Mouse (Mus musculus): ENCODE measurements around the gene Cfap44. TPM values are rescaled to one million over a fixed set of nuclear protein-coding genes. Genes with fewer than 3 reads are reported as not detected.

Gene Cfap44
- polyA plus RNA-seq, 1 experiment from 2014 or later: 0.79 TPM

GRCm38 (mm10) chr16:44481599-44482593 lies 87.3 kb downstream of the Cfap44 start:
- H3K4me1 ChIP-seq: peaks cover 5% of the 10 kb centered on the region; the same call in 1 of the 2 replicates
- no peak overlapping the region for H3K27ac ChIP-seq
- ATAC-seq (ENCODE audit: insufficient number of reproducible peaks, insufficient read depth, low FRiP score, low TSS enrichment): no peak
- no peak overlapping the region for H3K4me2 ChIP-seq (replicated peaks)
- no peaks in the 10 kb centered on the region for H3K9me3 ChIP-seq
- 58% methylated on average over 28 of the region's 28 CpGs for WGBS
- H3K9ac ChIP-seq: no peak overlapping the region
- H3K36me3 ChIP-seq: peaks cover 30% of the 10 kb centered on the region
- H3K4me3 ChIP-seq: no peak overlapping the region
- H3K27me3 ChIP-seq: no peaks in the 10 kb centered on the region

DNA sequence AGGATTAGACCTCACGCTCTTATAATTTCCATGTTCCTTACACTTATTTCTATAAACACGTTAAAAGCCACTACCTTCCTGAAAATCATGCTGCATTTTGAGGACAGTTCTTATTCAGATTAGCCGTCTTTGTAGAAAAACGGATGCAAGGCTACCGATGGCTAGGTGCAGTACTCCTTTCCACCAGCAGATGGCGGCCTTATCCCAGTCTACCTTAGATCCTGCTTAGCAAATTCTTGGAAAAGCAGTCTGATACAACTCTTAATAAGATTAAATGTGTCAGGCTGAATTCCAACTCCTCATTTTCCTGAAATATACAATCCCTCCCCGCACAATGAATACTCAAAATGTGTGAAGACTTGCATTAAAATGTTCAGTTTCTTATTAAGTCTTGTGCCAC lies 89.5 kb downstream of the Cfap44 start:
- peaks cover 52% of the 10 kb centered on the region for H3K36me3 ChIP-seq

DNA sequence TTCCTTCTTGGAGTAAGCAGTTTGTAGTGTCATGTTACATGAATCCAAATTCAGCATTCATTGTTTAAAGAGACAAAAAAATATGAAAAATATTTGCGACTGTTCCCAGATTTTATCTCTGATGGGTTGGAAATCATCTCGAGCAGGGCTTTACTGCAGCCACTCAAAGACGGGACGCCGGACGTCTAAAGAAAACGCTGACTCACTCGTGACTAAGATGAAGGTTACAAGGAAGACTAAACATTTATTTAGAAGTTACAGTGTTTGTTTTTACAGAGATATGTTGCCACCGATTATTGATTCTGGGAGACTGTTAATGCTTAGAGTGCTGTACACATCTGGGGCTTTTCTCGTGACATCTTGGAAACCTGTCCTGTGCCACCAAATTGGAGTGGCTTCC lies 90.2 kb downstream of the Cfap44 start:
- Histone ChIP-seq H3K9ac (no peak overlapping the region), H3K4me2 (replicated peaks) (no peak overlapping the region), H3K4me1 (peaks cover 5% of the 10 kb centered on the region; the same call in 1 of the 2 replicates), H3K36me3 (peaks cover 60% of the 10 kb centered on the region), H3K27me3 (no peaks in the 10 kb centered on the region), H3K27ac (no peak overlapping the region), H3K9me3 (no peaks in the 10 kb centered on the region), H3K4me3 (no peak overlapping the region)
- WGBS: 83% methylated on average over 10 of the region's 10 CpGs
- ATAC-seq (ENCODE audit: insufficient number of reproducible peaks, insufficient read depth, low FRiP score, low TSS enrichment): no peak

More for the DNA sequence above, 89.5 kb downstream of the Cfap44 start:
- Histone ChIP-seq H3K4me2 (replicated peaks) (no peak overlapping the region), H3K4me3 (no peak overlapping the region), H3K27me3 (no peaks in the 10 kb centered on the region), H3K9me3 (no peaks in the 10 kb centered on the region), H3K9ac (no peak overlapping the region), H3K27ac (no peak overlapping the region), H3K4me1 (peaks cover 5% of the 10 kb centered on the region; the same call in 1 of the 2 replicates)
- no peak for ATAC-seq (ENCODE audit: insufficient number of reproducible peaks, insufficient read depth, low FRiP score, low TSS enrichment)
- 9% methylated on average over 7 of the region's 7 CpGs for WGBS

- 87% methylated on average over 8 of the region's 8 CpGs for WGBS
- H3K36me3 ChIP-seq: peaks cover 68% of the 10 kb centered on the region
- no peak overlapping the region for H3K4me2 ChIP-seq (replicated peaks)
These were observed 91.1 kb downstream of the Cfap44 start for GRCm38 (mm10) chr16:44485691-44486090.

GRCm38 (mm10) chr16:44486612-44487011 lies 92.0 kb downstream of the Cfap44 start:
- ATAC-seq (ENCODE audit: insufficient number of reproducible peaks, insufficient read depth, low FRiP score, low TSS enrichment): no peak
- Histone ChIP-seq H3K27ac (no peak overlapping the region), H3K4me3 (no peak overlapping the region), H3K9ac (no peak overlapping the region), H3K27me3 (no peaks in the 10 kb centered on the region), H3K4me2 (replicated peaks) (no peak overlapping the region), H3K9me3 (no peaks in the 10 kb centered on the region), H3K4me1 (no peaks in the 10 kb centered on the region), H3K36me3 (peaks cover 78% of the 10 kb centered on the region)
- 91% methylated on average over 9 of the region's 9 CpGs for WGBS

More at GRCm38 (mm10) chr16:44485691-44486090, 91.1 kb downstream of the Cfap44 start:
- Histone ChIP-seq H3K9ac (no peak overlapping the region), H3K27ac (no peak overlapping the region), H3K9me3 (no peaks in the 10 kb centered on the region), H3K27me3 (no peaks in the 10 kb centered on the region), H3K4me3 (no peak overlapping the region), H3K4me1 (peaks cover 4% of the 10 kb centered on the region; the same call in 1 of the 2 replicates)
- ATAC-seq (ENCODE audit: insufficient number of reproducible peaks, insufficient read depth, low FRiP score, low TSS enrichment): no peak

DNA sequence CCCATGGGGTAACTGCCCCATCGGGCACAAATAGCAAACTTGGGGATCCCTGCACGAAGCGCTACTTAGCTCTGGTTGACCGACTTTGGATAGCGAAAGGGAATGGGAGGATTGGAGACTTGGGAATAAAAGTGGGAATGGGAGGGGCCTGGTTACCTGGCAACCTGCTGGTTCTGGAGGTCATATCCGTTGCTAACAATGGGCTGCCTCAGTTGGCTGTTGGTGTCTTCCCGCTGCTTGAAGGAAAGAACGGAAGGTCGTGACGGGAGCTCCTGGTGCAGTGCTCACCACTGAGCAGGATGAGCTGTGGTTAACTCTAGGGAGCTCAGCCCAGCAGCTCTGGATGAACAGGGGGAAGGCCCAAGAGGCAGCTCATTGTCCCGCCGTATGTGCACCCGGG lies 92.6 kb downstream of the Cfap44 start:
- Histone ChIP-seq H3K27ac (no peak overlapping the region), H3K4me1 (no peaks in the 10 kb centered on the region), H3K9ac (no peak overlapping the region), H3K4me2 (replicated peaks) (no peak overlapping the region), H3K36me3 (peaks cover 83% of the 10 kb centered on the region), H3K9me3 (no peaks in the 10 kb centered on the region), H3K4me3 (no peak overlapping the region), H3K27me3 (no peaks in the 10 kb centered on the region)
- 88% methylated on average over 13 of the region's 13 CpGs for WGBS
- ATAC-seq (ENCODE audit: insufficient number of reproducible peaks, insufficient read depth, low FRiP score, low TSS enrichment): no peak

- H3K27me3 ChIP-seq: no peaks in the 10 kb centered on the region
- peaks cover 22% of the 10 kb centered on the region for H3K4me1 ChIP-seq
- H3K9ac ChIP-seq: no peak overlapping the region
- no peaks in the 10 kb centered on the region for H3K9me3 ChIP-seq
- H3K27ac ChIP-seq: no peak overlapping the region
- no peak overlapping the region for H3K4me2 ChIP-seq (replicated peaks)
- 85% methylated on average over 9 of the region's 9 CpGs for WGBS
- ATAC-seq (ENCODE audit: insufficient number of reproducible peaks, insufficient read depth, low FRiP score, low TSS enrichment): no peak
- peaks cover 84% of the 10 kb centered on the region for H3K36me3 ChIP-seq
- H3K4me3 ChIP-seq: no peak overlapping the region
These were observed 96.5 kb downstream of the Cfap44 start for GRCm38 (mm10) chr16:44491051-44491450.

GRCm38 (mm10) chr16:44492151-44492550 lies 97.6 kb downstream of the Cfap44 start:
- Histone ChIP-seq H3K4me2 (replicated peaks) (no peak overlapping the region), H3K27ac (no peak overlapping the region), H3K36me3 (peaks cover 84% of the 10 kb centered on the region), H3K4me3 (no peak overlapping the region), H3K9ac (no peak overlapping the region), H3K27me3 (no peaks in the 10 kb centered on the region), H3K9me3 (no peaks in the 10 kb centered on the region), H3K4me1 (peaks cover 23% of the 10 kb centered on the region)
- 93% methylated on average over 6 of the region's 6 CpGs for WGBS
- no peak for ATAC-seq (ENCODE audit: insufficient number of reproducible peaks, insufficient read depth, low FRiP score, low TSS enrichment)

DNA sequence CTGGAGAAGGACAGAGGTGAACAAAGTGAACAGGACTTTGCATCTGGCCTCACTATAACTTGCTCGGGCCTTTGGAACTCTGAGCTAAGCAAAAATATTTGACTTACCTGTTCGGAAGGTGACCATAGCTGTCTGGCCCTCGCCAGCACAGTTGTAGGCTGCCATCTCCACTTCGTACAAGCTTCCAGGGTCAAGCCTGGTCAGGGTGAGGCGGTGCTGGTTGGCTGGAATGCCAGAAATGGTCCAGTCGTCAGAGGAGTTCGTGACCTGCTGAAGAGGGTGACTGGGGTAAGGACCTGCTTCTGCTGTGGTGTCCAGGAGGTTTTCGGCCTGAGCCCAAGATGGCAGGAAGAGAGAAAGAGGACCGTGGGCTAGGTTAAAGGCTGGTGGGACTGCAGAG lies 98.1 kb downstream of the Cfap44 start:
- Histone ChIP-seq H3K4me1 (peaks cover 23% of the 10 kb centered on the region), H3K27me3 (no peaks in the 10 kb centered on the region), H3K4me3 (no peak overlapping the region), H3K9me3 (no peaks in the 10 kb centered on the region), H3K9ac (no peak overlapping the region), H3K36me3 (peaks cover 84% of the 10 kb centered on the region), H3K27ac (no peak overlapping the region), H3K4me2 (replicated peaks) (no peak overlapping the region)
- 86% methylated on average over 9 of the region's 9 CpGs for WGBS
- ATAC-seq (ENCODE audit: insufficient number of reproducible peaks, insufficient read depth, low FRiP score, low TSS enrichment): no peak

DNA sequence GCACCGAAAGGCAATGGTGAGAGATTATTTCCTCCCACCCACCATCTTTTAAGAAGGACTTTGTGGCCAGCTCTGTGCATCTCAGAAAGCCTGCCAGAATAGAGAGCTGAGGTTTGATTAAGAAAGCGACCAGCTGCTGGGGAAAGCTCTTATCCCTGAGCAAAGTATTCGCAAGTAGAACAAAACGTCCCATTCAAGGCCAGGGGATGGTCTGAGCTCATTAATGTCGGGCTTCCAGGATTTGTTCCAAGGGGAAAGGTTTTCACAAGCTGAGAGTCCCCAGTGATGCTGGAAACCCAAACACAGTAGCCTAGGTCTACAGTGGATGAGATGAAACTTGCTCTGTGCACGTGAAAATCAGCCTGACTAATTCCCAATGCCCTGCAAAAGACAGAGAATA lies 99.3 kb downstream of the Cfap44 start:
- WGBS: 33% methylated on average over 6 of the region's 6 CpGs

GRCm38 (mm10) chr16:44494441-44495108 lies 100.0 kb downstream of the Cfap44 start:
- H3K4me2 ChIP-seq (replicated peaks): no peak overlapping the region
- no peaks in the 10 kb centered on the region for H3K9me3 ChIP-seq
- peak overlapping the region; percentile 86 for H3K27ac ChIP-seq
- no peak overlapping the region for H3K4me3 ChIP-seq
- H3K4me1 ChIP-seq: peaks cover 23% of the 10 kb centered on the region
- no peaks in the 10 kb centered on the region for H3K27me3 ChIP-seq
- H3K36me3 ChIP-seq: peaks cover 84% of the 10 kb centered on the region
- 39% methylated on average over 8 of the region's 8 CpGs for WGBS
- ATAC-seq (ENCODE audit: insufficient number of reproducible peaks, insufficient read depth, low FRiP score, low TSS enrichment): 0 out of 2 replicates have a peak, but pooled peaks have one; percentile 43
- H3K9ac ChIP-seq: no peak overlapping the region

More for the DNA sequence above, 99.3 kb downstream of the Cfap44 start:
- ATAC-seq (ENCODE audit: insufficient number of reproducible peaks, insufficient read depth, low FRiP score, low TSS enrichment): no peak
- Histone ChIP-seq H3K9me3 (no peaks in the 10 kb centered on the region), H3K27me3 (no peaks in the 10 kb centered on the region), H3K27ac (peak overlapping the region; percentile 86; the same call in 1 of the 2 replicates), H3K36me3 (peaks cover 84% of the 10 kb centered on the region), H3K4me2 (replicated peaks) (no peak overlapping the region), H3K4me1 (peaks cover 23% of the 10 kb centered on the region), H3K4me3 (no peak overlapping the region), H3K9ac (no peak overlapping the region)
